Mouse (Mus musculus): ENCODE data around the gene Sacm1l.

Gene Sacm1l

DNA sequence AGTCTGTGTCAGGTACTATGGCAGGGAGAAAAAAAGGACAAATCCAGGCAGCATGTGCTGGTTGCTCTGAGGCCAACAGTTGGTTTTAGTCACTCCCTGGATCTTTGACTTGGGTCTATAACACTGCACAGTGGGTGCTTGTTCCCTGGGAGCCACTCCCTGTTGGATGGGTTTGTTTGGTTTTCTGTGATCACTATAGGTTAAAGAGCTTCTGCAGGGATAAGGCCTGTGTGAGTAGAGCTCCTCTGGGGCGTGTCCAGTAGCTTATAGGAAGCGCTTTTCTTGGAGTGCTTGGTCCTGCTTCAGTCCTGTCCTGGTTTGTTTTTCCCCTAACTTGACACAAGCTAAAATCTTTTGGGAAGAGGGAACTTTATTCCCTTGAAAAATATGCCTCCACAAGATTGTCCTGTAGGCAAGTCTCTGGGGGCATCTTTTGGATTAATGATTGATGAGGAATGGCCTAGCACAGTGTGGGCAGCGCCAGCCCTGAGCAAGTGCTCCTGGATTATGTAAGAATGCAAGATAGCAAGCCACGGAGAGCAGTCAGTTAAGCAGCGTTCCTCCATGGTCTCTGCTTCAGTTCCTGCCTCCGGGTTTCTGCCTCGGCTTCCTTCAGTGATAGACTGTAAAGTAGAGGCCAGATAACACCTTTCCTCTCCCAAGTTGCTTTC is 59.8 kb downstream of the Sacm1l start:
- peak; percentile 87 for DNase-seq

DNA sequence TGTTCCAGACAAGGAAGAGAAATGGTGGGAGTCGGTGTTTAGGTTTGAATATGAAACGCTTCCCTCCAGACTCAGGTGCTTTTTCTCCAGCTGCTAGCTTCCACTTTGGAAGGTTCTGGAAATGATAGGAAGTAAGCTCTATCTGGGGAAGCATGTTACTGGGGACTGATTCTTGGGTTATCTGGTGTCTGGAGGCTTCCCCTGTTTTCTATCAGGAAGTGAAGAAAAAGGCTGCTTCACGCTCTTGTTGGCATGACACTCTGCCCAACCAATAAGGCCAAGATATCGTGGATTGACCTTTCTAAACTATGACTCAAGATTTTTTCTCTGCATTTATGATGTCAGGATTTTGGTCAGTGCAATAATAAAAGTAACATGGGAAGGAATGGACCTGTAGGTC is 65.6 kb downstream of the Sacm1l start:
- no peak for DNase-seq

DNA sequence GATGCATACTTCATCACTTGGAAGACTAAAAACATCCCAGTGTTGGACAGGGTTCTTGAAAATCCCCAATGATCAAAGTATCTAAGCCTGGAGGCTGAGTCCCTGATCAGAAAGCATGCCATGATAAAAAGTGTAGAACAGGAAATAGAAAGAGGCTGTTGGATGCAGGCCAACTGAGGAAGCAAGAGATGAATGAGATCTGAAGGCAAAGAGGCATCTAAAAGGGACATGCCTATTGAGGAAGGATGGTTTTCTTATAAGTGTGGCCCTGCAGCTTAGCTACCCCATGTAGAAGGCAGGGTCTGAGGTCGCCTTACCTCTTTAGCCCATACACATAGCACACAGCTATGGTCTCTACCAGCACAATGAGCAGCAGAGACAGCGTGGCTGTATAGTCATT is 67.4 kb downstream of the Sacm1l start:
- no peak for DNase-seq

DNA sequence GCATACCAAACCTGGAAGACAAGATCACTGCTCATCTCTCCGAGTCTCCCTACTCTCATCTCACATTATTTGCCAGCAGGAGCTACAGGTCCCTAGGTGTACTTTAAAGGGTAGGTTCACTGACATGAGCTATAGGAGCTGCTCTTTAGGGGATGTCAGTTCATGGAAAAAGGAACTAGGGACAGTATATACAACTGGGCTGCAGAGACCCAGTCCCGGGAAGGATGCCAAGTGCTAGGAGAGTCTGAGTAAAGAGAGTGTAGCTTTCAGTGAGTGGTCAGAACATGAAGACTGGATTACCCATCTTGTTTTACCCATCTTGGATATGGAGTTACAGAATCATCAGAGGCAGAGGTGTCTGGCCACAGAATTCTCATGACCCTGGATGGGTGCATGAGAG is 67.8 kb downstream of the Sacm1l start:
- no peak for DNase-seq

DNA sequence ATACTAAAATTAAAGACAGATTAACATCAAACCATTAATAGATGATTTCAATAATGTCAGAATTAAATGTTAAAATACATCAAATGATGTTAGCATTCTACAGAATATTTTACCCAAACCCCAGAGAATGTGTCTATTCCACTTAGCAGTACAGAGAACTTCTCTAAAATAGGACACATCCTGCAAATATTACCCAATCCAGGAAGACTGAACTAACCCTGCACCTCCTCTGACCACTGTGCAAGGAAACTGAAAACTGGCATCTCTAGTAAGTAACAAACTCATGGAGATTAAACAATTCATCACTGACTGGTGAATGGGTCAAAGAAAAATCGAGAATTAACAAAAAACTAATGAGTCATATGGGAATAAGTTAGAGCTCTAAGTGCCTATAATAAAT is 72.0 kb downstream of the Sacm1l start:
- DNase-seq: no peak

DNA sequence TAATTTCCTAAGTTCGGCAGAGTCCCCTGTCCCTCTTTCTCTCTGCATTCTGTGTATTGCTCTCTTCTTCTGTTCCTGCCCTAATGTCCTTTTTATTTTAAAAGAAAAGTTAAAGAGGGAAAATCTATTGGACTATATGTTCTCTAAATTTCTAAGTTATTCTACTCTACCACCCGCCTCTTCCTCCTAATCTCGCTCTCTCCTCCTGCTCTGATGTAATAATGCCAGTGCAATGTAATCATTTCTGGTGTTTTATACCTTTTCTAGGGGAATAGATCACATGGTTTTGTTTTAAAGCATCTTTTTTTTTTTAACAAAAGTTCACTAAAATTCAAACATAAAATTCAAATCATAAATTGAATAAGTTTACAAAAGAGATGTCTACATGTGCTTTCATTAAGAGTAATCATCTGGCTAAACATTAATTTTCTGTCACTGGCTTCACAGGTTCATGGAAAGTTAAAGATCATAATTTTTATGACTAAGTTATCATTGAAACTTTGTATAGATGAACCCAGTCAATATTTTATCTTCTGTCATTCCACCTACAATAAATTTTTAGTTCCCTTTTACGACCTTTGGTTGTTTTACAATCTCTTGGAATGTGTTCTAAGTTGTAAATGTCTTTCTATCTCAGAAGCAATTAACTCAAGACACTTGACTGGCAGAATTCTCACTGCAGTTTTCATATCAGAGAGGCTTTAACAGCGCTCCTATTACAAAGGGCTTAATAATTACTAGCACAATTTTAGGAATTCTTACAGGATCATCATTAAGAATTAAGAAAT is 90.9 kb downstream of the Sacm1l start:
- DNase-seq: no peak

DNA sequence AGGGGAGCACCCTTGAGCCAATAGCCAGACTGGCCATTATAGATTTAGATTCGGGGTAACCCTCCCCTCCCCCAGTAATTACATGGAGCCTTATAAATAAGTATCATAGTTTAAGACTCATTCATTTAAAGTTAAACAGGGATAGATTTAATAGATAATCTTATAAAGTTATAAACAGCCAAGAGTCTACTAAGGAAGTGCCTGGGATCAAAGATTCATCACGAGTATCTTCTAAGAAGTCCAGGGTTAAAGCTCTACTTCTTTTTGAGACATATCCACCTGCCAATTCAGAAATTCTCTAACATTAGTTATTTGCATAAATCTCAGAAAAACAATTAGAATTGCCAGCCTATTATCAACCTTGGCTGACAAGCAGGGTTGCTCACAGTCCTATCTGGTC is 95.2 kb downstream of the Sacm1l start:
- peak; percentile 66 for DNase-seq

DNA sequence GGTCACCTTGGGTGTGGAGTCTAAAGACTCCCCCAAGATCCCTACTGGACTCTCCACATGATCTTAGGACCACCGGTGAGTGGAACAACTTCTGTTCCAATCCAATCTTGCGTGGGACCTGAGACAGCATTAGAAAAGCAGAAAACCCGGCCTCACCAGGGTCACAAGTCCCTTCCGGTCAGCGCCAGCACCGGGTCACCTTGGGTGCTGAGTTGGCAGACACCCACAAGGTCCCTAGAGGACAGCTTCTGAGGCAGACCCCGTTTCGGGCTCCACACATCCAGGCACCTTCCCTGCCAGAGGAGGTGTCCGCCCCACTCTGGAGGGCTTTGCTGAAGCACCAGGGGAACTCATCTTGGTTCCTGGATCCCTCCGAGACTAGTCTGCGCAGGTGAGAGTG is 96.3 kb downstream of the Sacm1l start:
- DNase-seq: peak; percentile 79

DNA sequence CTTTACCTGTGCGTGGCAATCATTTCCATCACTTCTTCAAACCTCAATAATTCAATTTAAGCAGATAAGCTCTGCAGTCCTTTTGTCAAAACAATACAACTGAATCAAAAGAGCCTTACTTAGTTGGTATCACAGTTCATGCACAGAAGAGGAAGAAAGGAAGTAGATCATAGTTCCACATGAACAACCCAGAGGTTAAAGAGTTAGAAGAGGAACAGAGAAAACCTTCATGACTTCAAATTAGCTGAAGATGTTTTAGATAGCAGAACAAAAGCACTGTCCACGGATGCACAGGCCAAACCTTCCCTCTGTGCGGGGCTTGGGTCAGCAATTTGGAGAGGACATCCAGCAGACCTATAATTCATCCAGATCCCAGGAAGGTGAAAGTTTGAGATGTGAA is 102.1 kb downstream of the Sacm1l start:
- no peak for DNase-seq

DNA sequence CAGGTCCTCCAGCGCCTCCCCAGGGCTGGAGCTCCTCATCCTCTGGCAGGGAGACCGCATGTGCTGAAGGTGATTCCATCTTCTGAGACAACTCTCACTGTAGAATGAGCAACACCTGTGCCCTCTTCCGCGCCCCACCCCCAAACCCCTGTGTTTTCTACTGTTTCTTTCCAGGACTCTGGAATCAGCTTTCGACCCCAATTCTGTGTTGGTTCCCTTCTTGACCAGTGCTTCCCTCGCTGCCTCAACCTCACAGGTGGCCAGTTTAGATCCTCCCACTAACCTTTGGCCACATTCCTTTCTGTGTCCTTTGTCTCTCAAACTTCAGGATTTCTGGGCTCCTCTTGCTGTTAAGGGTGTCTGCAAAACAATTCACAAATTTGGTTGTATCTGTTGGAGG is 102.7 kb downstream of the Sacm1l start, which contains the start of gene Slc6a20b:
Slc6a20b (minus strand) TSS at position 285 of the 400 bp plus-strand sequence.
- DNase-seq: peak; percentile 89

DNA sequence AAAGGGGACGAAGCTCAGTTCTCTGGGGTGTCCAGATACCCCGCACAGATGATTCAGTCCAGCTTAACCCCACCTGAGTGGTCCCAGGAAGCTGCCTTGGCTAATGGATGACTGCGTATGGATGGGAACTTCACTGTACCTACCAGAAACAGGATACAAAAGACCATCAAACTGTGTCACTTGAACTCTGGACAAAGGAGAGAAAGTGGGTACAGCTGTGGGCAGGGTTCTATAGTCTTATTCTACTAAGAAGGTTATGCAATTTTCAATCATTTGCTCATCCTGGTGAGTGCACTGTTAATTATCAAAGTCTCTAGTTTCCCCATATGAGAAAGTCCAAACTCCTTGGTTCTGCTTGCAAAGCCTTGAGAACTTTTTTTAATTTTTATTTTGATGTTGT is 103.4 kb downstream of the Sacm1l start:
- DNase-seq: peak; percentile 84

DNA sequence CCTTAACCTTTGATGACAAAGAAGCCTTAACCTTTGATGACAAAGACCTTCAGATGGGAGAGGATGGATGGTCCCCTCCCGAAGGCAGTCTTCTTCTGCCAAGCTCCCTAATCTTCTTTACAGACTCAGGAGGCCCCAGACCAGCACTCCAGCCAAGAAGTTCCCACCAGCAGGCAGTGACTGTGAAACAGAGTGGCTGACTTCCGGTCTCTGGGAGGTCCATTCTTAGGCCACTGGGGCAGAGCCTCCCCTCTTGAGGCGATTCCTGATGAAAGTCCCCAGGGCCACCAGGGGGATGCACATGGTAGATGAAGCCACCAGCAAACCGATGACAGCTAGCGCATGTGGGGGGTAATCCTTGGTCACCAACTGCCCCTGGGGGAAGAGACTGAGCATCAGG is 107.2 kb downstream of the Sacm1l start:
- no peak for DNase-seq

DNA sequence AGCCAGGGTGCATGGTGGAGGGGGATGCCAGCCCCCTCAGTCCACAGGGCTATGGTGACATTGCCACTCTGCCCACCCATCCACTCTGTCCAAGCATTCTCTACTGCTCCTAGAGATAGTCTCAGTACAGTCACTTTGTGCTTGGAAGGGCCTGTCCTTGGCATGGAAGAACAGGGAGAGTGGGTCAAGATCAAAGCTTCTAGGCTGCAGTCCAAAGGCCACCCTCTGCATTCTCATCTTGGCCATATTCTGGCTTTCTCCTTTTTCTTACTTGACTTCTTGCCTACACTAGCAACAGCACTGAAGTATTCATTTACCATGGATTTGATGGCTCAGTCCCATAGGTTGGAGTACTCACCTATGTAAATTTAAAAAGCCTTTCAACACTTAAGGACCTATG is 108.7 kb downstream of the Sacm1l start:
- peak; percentile 70 for DNase-seq

DNA sequence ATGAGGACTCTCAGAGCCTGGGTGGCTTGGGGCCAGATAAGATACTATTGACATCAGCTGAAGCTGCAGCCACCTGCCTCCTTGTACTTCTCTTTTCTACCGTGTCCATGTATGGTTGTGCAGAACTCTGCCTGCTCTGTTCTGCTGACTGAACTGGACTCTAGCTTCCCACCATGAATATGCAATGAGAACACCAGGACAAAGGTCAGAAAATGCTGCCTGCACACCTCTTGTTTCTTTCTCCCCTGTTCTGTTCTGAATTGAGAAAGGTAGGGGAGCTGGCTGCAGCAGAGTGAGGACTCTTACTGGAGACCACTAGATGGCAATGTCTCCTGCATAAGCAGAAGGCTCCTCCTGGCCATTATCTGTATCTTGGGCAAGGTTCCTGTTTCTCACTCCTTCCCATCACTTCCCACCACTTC is 109.1 kb downstream of the Sacm1l start:
- DNase-seq: peak; percentile 91

DNA sequence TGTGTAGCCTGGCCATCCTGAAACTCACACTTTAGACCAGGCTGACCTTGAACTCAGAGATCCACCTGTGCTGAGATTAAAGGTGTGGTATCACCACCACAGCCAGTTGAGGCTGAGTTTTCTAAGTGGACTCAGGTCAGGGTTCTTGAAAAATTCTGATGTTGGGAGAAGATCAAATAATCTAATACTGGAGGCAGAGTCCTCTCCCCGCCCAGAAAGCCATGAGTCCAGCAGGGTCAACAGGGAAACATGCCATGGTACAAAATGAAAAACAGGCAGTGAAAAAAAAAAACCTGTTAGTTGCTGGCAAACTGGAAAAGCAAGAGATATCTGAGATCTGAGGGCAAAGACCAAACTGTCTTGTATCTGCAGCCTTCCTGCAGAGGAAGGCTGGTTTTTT is 110.5 kb downstream of the Sacm1l start:
- peak; percentile 85 for DNase-seq
